Mouse (Mus musculus): ENCODE data around the gene Opn4.

- no peak for TF ChIP-seq CTCF (IDR thresholded peaks at IDR 0.05; ENCODE audit: low read depth)
- no peak for TF ChIP-seq EP300 (IDR thresholded peaks at IDR 0.05; ENCODE audit: low read depth)
Measured at GRCm38 (mm10) chr14:34586871-34587270, 13.1 kb downstream of the Opn4 start.
